Mouse (Mus musculus) olfactory bulb, adult 2 months (tissue): Measurements from ENCODE around the gene Btnl2. TPM values are rescaled to one million over a fixed set of nuclear protein-coding genes. Genes with fewer than 3 reads are reported as not detected.

ENCODE experiments used
- H3K27ac ChIP-seq: fragments of 200-500 bp; 2 replicates; pipeline ENCODE4 v1.5.1; 2012; ENCODE audit warnings: low read depth, low read length; ENCODE audit not compliant: insufficient read depth
- H3K4me1 ChIP-seq: fragments of 200-500 bp; 2 replicates; pipeline ENCODE4 v1.6.1; 2012; ENCODE audit warnings: low read length; ENCODE audit not compliant: control insufficient read depth, insufficient read depth
- H3K4me3 ChIP-seq: fragments of 200-500 bp; 2 replicates; pipeline ENCODE4 v1.5.1; 2012; ENCODE audit warnings: mild to moderate bottlenecking, low read depth, low read length, moderate library complexity; ENCODE audit not compliant: insufficient read depth
- CTCF ChIP-seq: fragments of 200-500 bp; IDR thresholded peaks from 2 replicates; pipeline ENCODE4 v1.5.1; 2012; ENCODE audit warnings: low read depth, mild to moderate bottlenecking, low read length, moderate library complexity; ENCODE audit not compliant: insufficient read depth
- POLR2A ChIP-seq: fragments of 200-500 bp; IDR thresholded peaks from 2 replicates; pipeline ENCODE4 v1.6.1; 2012; ENCODE audit warnings: mild to moderate bottlenecking, low read depth, low read length, moderate library complexity; ENCODE audit not compliant: insufficient read depth
- WGBS: fragments of 180-500 bp; shearing (Covaris S2); methylation state at CpG from one replicate; pipeline ENCODE4 v1.1.7; 2018; 5-methylcytosine and 5-hydroxymethylcytosine counted together
- polyA plus RNA-seq: library from polyadenylated mRNA; stranded (reverse); fragments of >200 nt; gene quantifications from 2 replicates; pipeline ENCODE4 v1.2.4, GENCODE M21; 2012; ENCODE audit warnings: low replicate concordance; ENCODE audit not compliant: missing spikeins, insufficient read depth, insufficient read length

Gene Btnl2
- polyA plus RNA-seq, 1 experiment: not detected

DNA sequence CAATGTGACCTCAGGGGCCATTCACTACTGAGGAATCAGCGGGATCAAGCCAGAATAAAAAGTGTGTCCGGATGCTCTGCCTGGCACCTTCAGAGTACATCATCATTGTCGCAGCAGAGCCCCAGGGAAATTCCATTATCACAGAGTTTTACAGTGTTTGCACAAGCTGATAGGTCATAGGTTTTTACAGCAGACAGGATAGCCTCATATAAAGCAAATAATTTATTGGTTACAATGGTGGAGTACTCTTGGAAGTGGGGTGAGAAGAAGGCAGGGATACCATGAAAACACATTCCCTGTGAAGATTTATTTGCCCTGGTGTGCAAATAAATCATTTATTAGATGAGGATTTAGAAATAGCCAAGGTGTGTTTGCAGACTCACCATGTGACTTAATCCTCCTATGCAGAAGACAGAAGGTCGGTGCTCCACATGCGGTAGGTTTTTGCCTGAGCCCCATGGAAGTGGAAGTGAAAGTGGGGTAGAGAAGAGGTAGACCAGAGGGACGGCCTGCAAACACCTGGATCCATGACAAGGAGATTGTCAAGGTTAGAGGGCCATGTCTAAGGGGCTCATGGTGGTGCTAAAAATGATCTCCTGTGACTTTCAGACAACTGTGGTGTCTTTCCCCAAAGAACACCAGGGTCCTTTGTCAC, 18.6 kb downstream of the Btnl2 start:
- H3K4me3 ChIP-seq: no peak overlapping the region
- no peak overlapping the region for H3K27ac ChIP-seq
- 81% methylated on average over 6 of the region's 6 CpGs for WGBS
- H3K4me1 ChIP-seq: no peaks in the 10 kb centered on the region
- TF ChIP-seq POLR2A: no peak
- no peak for TF ChIP-seq CTCF

DNA sequence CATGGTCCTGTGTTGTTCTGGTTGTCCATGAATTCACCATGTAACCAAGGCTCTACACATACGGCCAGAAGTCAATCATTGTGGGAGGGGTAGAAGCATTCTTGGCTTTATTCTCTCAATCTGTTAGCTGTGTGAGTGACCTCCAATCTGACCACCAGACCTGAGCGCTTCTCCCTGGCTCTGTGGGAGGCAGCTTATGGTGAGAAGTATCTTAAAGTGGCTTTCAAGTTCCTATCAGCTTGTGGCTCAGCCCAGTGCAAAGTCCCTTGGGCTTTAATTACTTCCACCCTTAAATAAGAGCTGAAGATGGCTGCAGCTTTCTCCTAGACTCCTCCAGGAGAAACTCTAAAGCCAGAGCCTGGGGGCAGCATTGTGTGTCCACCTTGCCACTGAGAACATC, 22.2 kb downstream of the Btnl2 start, which contains the start of gene Btnl1:
TSS of gene Btnl1 (plus strand) at position 286 of the 400 bp plus-strand sequence.
- H3K27ac ChIP-seq: no peak within 1 kb of the TSS
- TF ChIP-seq POLR2A (no peak), CTCF (no peak)
- H3K4me3 ChIP-seq: no peak within 1 kb of the TSS
- H3K4me1 ChIP-seq: no peaks in the 10 kb centered on the region
- WGBS: 85% methylated on average over 2 of the region's 2 CpGs

DNA sequence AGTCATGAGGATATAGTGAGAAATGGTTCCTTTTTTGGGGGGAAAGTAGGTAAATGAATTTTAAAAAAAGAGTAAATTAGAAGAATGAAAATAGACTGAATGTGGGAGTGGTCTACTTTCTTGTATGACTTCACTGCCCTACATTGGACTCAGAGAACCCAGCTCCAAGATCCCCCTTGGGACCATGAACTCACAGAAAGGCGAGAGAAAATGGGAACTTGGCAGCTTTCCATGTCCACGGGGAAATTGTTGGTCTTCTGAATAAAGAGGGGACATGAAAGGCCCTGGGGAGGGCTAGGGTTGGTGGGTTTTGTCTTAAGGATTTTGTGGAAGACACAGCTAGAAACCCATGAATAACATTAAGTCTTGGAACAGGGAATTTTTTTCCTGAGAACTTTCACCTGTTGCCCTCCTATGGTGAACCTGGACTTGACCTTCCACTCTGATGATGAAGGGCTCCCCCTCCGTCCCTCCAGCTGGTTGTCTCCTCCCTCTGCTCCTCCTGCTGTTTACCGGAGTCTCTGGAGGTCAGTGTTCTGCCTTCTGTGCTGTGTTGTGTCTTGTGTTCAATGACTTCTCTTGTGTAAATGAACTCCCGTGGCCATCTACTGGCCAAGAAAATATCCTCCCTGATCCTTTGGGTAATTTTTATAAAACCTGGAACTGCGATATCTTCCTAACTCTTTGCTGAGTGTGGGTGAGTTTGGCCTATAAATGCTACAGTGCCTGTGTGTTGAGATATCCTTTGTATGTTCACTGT, 23.0 kb downstream of the Btnl2 start:
- Histone ChIP-seq H3K27ac (no peak overlapping the region), H3K4me3 (no peak overlapping the region), H3K4me1 (no peaks in the 10 kb centered on the region)
- WGBS: 53% methylated on average over 6 of the region's 6 CpGs
- TF ChIP-seq CTCF: no peak
- no peak for TF ChIP-seq POLR2A

DNA sequence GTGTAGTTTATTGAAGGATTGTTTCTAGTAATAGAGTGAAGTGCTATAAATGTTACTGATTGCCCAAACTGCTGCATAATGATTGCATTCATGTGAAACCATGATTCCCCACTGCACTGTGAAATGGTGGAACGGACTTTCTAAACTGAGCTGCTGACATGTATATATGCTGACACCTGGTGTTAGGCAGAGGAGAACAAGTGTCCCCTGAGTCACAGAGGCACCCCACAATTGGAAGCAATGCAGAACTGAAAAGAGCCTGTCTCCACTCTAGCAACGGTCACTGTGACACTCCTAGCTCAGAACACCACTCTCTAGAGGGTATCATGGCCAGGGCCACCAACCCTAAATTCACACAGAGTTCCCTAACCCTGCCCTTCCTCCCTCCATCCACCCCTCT, 24.1 kb downstream of the Btnl2 start:
- WGBS: 64% methylated on average over 2 of the region's 2 CpGs
- Histone ChIP-seq H3K27ac (no peak overlapping the region), H3K4me1 (peaks cover under 1% of the 10 kb centered on the region; the same call in 1 of the 2 replicates), H3K4me3 (no peak overlapping the region)
- TF ChIP-seq CTCF: no peak
- no peak for TF ChIP-seq POLR2A

DNA sequence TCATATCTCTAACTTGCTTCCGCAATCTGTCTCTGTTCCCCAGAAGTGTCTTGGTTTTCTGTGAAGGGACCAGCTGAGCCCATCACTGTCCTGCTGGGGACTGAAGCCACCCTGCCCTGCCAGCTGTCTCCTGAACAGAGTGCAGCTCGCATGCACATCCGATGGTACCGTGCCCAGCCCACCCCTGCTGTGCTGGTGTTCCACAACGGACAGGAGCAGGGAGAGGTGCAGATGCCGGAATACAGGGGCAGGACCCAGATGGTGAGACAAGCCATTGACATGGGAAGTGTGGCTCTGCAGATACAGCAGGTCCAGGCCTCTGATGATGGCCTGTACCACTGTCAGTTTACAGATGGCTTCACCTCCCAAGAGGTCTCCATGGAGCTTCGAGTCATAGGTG, 24.8 kb downstream of the Btnl2 start:
- no peak for TF ChIP-seq POLR2A
- TF ChIP-seq CTCF: no peak
- 80% methylated on average over 7 of the region's 7 CpGs for WGBS
- peaks cover 7% of the 10 kb centered on the region for H3K4me1 ChIP-seq
- H3K4me3 ChIP-seq: no peak overlapping the region
- no peak overlapping the region for H3K27ac ChIP-seq

DNA sequence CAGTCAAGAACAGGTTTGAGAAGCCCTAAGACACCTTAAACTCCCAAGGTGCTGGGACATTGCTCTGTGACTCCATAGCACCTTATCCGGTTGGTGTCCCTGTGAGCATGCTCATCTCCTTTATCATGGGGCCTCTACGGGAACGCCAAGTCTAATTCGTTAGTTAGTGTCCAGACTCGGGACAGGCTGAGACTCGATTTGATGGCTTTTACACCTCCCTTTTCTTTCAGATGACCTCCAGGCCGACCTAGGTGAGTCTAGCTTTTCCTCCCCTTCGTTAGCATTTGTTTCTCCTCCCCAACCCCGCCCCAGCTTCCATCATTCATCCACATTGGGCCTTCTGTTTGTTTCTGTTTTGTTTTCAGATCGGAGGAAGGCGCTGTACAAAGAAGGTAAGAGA, 27.3 kb downstream of the Btnl2 start:
- 82% methylated on average over 11 of the region's 11 CpGs for WGBS
- H3K4me1 ChIP-seq: peaks cover 14% of the 10 kb centered on the region
- no peak overlapping the region for H3K27ac ChIP-seq
- no peak overlapping the region for H3K4me3 ChIP-seq
- no peak for TF ChIP-seq CTCF
- no peak for TF ChIP-seq POLR2A

DNA sequence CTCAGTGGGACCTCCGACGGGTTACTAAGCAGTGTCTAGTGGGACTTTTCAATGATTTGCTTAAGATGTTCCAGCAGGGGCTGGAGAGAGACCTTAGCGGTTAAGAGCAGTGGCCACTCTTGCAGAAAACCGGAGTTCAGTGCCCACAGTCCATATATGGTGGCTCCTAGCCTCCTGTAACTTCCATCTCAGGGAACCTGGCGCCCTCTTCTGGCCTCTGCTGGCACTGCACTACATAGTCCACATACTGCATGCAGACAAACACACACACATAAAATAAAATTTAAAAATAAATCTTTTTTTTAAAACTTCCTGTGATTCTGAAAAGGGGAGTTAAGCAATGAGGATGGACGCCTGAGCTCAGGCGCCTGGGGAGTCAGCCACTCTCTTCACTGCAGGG, 28.6 kb downstream of the Btnl2 start:
- peaks cover 14% of the 10 kb centered on the region for H3K4me1 ChIP-seq
- TF ChIP-seq CTCF (no peak), POLR2A (no peak)
- H3K4me3 ChIP-seq: no peak overlapping the region
- H3K27ac ChIP-seq: no peak overlapping the region
- 80% methylated on average over 7 of the region's 7 CpGs for WGBS

DNA sequence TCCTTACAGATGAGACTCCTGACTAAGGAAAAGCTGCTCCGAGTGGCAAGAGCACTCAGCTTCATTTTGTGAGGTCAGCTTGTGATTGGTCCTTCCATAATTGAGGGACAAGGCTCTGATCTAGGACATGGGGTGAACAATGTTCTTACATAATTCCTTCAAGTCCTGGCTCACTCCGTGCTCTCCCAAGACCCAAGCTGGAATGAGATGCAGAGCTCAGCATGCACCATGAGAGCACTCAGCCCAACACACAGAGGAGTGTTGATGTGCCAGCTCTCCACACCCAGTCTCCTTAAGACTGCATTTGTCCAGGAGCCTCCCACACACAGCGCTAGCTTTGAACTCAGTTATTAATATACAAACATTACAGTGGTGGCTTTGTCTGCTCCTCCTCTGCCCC, 30.1 kb downstream of the Btnl2 start:
- 21% methylated on average over 3 of the region's 3 CpGs for WGBS
- Histone ChIP-seq H3K27ac (no peak overlapping the region), H3K4me1 (peaks cover 14% of the 10 kb centered on the region), H3K4me3 (no peak overlapping the region)
- TF ChIP-seq POLR2A (no peak), CTCF (no peak)

DNA sequence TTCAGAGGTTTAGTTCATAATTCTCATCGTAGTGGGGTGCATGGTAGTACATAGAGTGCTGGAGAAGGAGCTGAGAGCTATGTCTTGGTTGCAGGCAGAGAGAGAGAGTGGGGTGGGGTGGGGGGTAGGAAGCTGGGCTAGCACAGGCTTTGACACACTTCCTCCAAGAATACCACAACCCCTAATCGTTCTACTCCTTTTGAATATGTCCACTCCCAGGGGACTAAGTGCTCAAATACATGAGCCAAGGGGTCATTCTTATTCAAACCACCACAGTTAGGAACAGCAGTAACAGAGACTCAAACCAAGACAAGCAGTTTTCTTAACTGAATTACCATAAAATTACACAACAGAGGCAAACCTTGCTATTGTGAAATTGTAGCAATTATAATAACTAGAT, 32.0 kb downstream of the Btnl2 start:
- TF ChIP-seq POLR2A (no peak), CTCF (no peak)
- no peak overlapping the region for H3K27ac ChIP-seq
- H3K4me1 ChIP-seq: peaks cover 14% of the 10 kb centered on the region
- 55% methylated on average over 2 of the region's 2 CpGs for WGBS
- H3K4me3 ChIP-seq: no peak overlapping the region
